Mouse (Mus musculus): Measurements from ENCODE around the gene Cadm4. TPM values are rescaled to one million over a fixed set of nuclear protein-coding genes. Genes with fewer than 3 reads are reported as not detected.
"Not testable (repeated sequence)": the region's sequence is repeated elsewhere in the genome, so short reads cannot be mapped to it uniquely, and the experiment has no call there.

The Cadm4 gene
- polyA plus RNA-seq, 1 experiment from 2014 or later, result 12.6 TPM

- Histone ChIP-seq H3K4me2 (replicated peaks; ENCODE audit: low read depth, low read length) (peak overlapping the region; percentile 92), H3K36me3 (ENCODE audit: control insufficient read depth, insufficient read depth, low read length) (no peaks in the 10 kb centered on the region)
- 11% methylated on average over 14 of the region's 14 CpGs for WGBS
Observed at GRCm38 (mm10) chr7:24480986-24481473, 793 bp upstream of the Cadm4 start.

GRCm38 (mm10) chr7:24482208-24483020, 591 bp downstream of the Cadm4 start:
- Histone ChIP-seq H3K36me3 (ENCODE audit: control insufficient read depth, insufficient read depth, low read length) (no peaks in the 10 kb centered on the region), H3K4me3 (ENCODE audit: low read depth, low read length) (peak overlapping the region; percentile 80), H3K27me3 (ENCODE audit: control insufficient read depth, insufficient read depth, low read length) (no peaks in the 10 kb centered on the region; the same call in 1 of the 2 replicates), H3K4me1 (replicated peaks; ENCODE audit: control insufficient read depth, insufficient read depth, low read length) (peaks cover 6% of the 10 kb centered on the region; the same call in 1 of the 2 replicates), H3K9me3 (ENCODE audit: control insufficient read depth, low read length) (no peaks in the 10 kb centered on the region), H3K27ac (ENCODE audit: low read depth, low read length) (peak overlapping the region; percentile 79), H3K4me2 (replicated peaks; ENCODE audit: low read depth, low read length) (peak overlapping the region; percentile 92), H3K9ac (ENCODE audit: low read depth, low read length) (peak overlapping the region; percentile 94)
- peak; percentile 61 for ATAC-seq (ENCODE audit: low FRiP score)
- peak; percentile 54 for DNase-seq (ENCODE audit: low spot score)
- 1% methylated on average over 27 of the region's 38 CpGs for WGBS

More at GRCm38 (mm10) chr7:24480986-24481473, 793 bp upstream of the Cadm4 start:
- Histone ChIP-seq H3K27me3 (ENCODE audit: control insufficient read depth, insufficient read depth, low read length) (no peaks in the 10 kb centered on the region; the same call in 1 of the 2 replicates), H3K4me3 (ENCODE audit: low read depth, low read length) (peak overlapping the region; percentile 80), H3K27ac (ENCODE audit: low read depth, low read length) (no peak overlapping the region), H3K9ac (ENCODE audit: low read depth, low read length) (peak overlapping the region; percentile 94), H3K4me1 (replicated peaks; ENCODE audit: control insufficient read depth, insufficient read depth, low read length) (no peaks in the 10 kb centered on the region; the same call in 1 of the 2 replicates), H3K9me3 (ENCODE audit: control insufficient read depth, low read length) (no peaks in the 10 kb centered on the region)
- ATAC-seq (ENCODE audit: low FRiP score), result 0 out of 2 replicates have a peak, but pooled peaks have one; percentile 1
- DNase-seq (ENCODE audit: low spot score), result no peak

GRCm38 (mm10) chr7:24483291-24483690, 1.5 kb downstream of the Cadm4 start:
- H3K4me1 ChIP-seq (replicated peaks; ENCODE audit: control insufficient read depth, insufficient read depth, low read length); H3K9me3 ChIP-seq (ENCODE audit: control insufficient read depth, low read length); H3K27me3 ChIP-seq (ENCODE audit: control insufficient read depth, insufficient read depth, low read length); DNase-seq (ENCODE audit: low spot score); H3K36me3 ChIP-seq (ENCODE audit: control insufficient read depth, insufficient read depth, low read length); H3K9ac ChIP-seq (ENCODE audit: low read depth, low read length); H3K27ac ChIP-seq (ENCODE audit: low read depth, low read length); ATAC-seq (ENCODE audit: low FRiP score): not testable (repeated sequence)
- H3K4me2 ChIP-seq (replicated peaks; ENCODE audit: low read depth, low read length), result peak overlapping the region; percentile 92
- peak overlapping the region; percentile 80 for H3K4me3 ChIP-seq (ENCODE audit: low read depth, low read length)
- WGBS, result 54% methylated on average over 6 of the region's 6 CpGs

GRCm38 (mm10) chr7:24485481-24485880, 3.7 kb downstream of the Cadm4 start:
- Histone ChIP-seq H3K27ac (ENCODE audit: low read depth, low read length) (no peak overlapping the region), H3K4me1 (replicated peaks; ENCODE audit: control insufficient read depth, insufficient read depth, low read length) (peaks cover 6% of the 10 kb centered on the region; the same call in 1 of the 2 replicates), H3K9me3 (ENCODE audit: control insufficient read depth, low read length) (no peaks in the 10 kb centered on the region), H3K27me3 (ENCODE audit: control insufficient read depth, insufficient read depth, low read length) (no peaks in the 10 kb centered on the region), H3K36me3 (ENCODE audit: control insufficient read depth, insufficient read depth, low read length) (peaks cover 5% of the 10 kb centered on the region; the same call in 1 of the 2 replicates), H3K4me2 (replicated peaks; ENCODE audit: low read depth, low read length) (no peak overlapping the region; the same call in 1 of the 2 replicates), H3K9ac (ENCODE audit: low read depth, low read length) (no peak overlapping the region), H3K4me3 (ENCODE audit: low read depth, low read length) (no peak overlapping the region)
- ATAC-seq (ENCODE audit: low FRiP score) (no peak), DNase-seq (ENCODE audit: low spot score) (no peak)
- WGBS, result 76% methylated on average over 9 of the region's 9 CpGs

- H3K36me3 ChIP-seq (ENCODE audit: control insufficient read depth, insufficient read depth, low read length), result peaks cover 5% of the 10 kb centered on the region; the same call in 1 of the 2 replicates
- peak; percentile 58 for ATAC-seq (ENCODE audit: low FRiP score)
- 46% methylated on average over 9 of the region's 9 CpGs for WGBS
- peak overlapping the region; percentile 43; the same call in 1 of the 2 replicates for H3K9ac ChIP-seq (ENCODE audit: low read depth, low read length)
- H3K27me3 ChIP-seq (ENCODE audit: control insufficient read depth, insufficient read depth, low read length), result no peaks in the 10 kb centered on the region
- peak overlapping the region; percentile 48 for H3K27ac ChIP-seq (ENCODE audit: low read depth, low read length)
- 0 out of 2 replicates have a peak, but pooled peaks cover 6% of the 10 kb centered on the region for H3K4me1 ChIP-seq (replicated peaks; ENCODE audit: control insufficient read depth, insufficient read depth, low read length)
- peak overlapping the region; percentile 13 for H3K4me2 ChIP-seq (replicated peaks; ENCODE audit: low read depth, low read length)
- 0 out of 2 replicates have a peak overlapping the region, but pooled peaks have one; percentile 11 for H3K4me3 ChIP-seq (ENCODE audit: low read depth, low read length)
- DNase-seq (ENCODE audit: low spot score), result no peak
- H3K9me3 ChIP-seq (ENCODE audit: control insufficient read depth, low read length), result no peaks in the 10 kb centered on the region
Observed at GRCm38 (mm10) chr7:24486654-24487130, 4.9 kb downstream of the Cadm4 start.

GRCm38 (mm10) chr7:24487403-24487802, 5.6 kb downstream of the Cadm4 start:
- Histone ChIP-seq H3K36me3 (ENCODE audit: control insufficient read depth, insufficient read depth, low read length) (peaks cover 5% of the 10 kb centered on the region; the same call in 1 of the 2 replicates), H3K4me2 (replicated peaks; ENCODE audit: low read depth, low read length) (no peak overlapping the region), H3K4me1 (replicated peaks; ENCODE audit: control insufficient read depth, insufficient read depth, low read length) (0 out of 2 replicates have a peak, but pooled peaks cover 6% of the 10 kb centered on the region), H3K9me3 (ENCODE audit: control insufficient read depth, low read length) (no peaks in the 10 kb centered on the region), H3K4me3 (ENCODE audit: low read depth, low read length) (no peak overlapping the region), H3K27me3 (ENCODE audit: control insufficient read depth, insufficient read depth, low read length) (no peaks in the 10 kb centered on the region), H3K9ac (ENCODE audit: low read depth, low read length) (0 out of 2 replicates have a peak overlapping the region, but pooled peaks have one; percentile 43), H3K27ac (ENCODE audit: low read depth, low read length) (0 out of 2 replicates have a peak overlapping the region, but pooled peaks have one; percentile 39)
- DNase-seq (ENCODE audit: low spot score), result no peak
- 30% methylated on average over 1 of the region's 3 CpGs for WGBS
- ATAC-seq (ENCODE audit: low FRiP score), result peak; percentile 21; the same call in 1 of the 2 replicates

GRCm38 (mm10) chr7:24488303-24488702, 6.5 kb downstream of the Cadm4 start:
- Histone ChIP-seq H3K27me3 (ENCODE audit: control insufficient read depth, insufficient read depth, low read length) (no peaks in the 10 kb centered on the region), H3K4me3 (ENCODE audit: low read depth, low read length) (no peak overlapping the region), H3K9me3 (ENCODE audit: control insufficient read depth, low read length) (no peaks in the 10 kb centered on the region), H3K9ac (ENCODE audit: low read depth, low read length) (no peak overlapping the region), H3K36me3 (ENCODE audit: control insufficient read depth, insufficient read depth, low read length) (peaks cover 5% of the 10 kb centered on the region; the same call in 1 of the 2 replicates), H3K27ac (ENCODE audit: low read depth, low read length) (no peak overlapping the region), H3K4me1 (replicated peaks; ENCODE audit: control insufficient read depth, insufficient read depth, low read length) (0 out of 2 replicates have a peak, but pooled peaks cover 6% of the 10 kb centered on the region), H3K4me2 (replicated peaks; ENCODE audit: low read depth, low read length) (no peak overlapping the region)
- ATAC-seq (ENCODE audit: low FRiP score) (no peak), DNase-seq (ENCODE audit: low spot score) (no peak)
- 83% methylated on average over 8 of the region's 8 CpGs for WGBS

- Histone ChIP-seq H3K9ac (ENCODE audit: low read depth, low read length) (no peak overlapping the region), H3K36me3 (ENCODE audit: control insufficient read depth, insufficient read depth, low read length) (no peaks in the 10 kb centered on the region; the same call in 1 of the 2 replicates)
Observed at GRCm38 (mm10) chr7:24499856-24500577, 18.2 kb downstream of the Cadm4 start.

More at GRCm38 (mm10) chr7:24499856-24500577, 18.2 kb downstream of the Cadm4 start:
- ATAC-seq (ENCODE audit: low FRiP score) (peak; percentile 28; the same call in 1 of the 2 replicates), DNase-seq (ENCODE audit: low spot score) (peak; percentile 57)
- H3K27me3 ChIP-seq (ENCODE audit: control insufficient read depth, insufficient read depth, low read length), result peaks cover 9% of the 10 kb centered on the region; the same call in 1 of the 2 replicates
- no peaks in the 10 kb centered on the region for H3K9me3 ChIP-seq (ENCODE audit: control insufficient read depth, low read length)
- H3K4me2 ChIP-seq (replicated peaks; ENCODE audit: low read depth, low read length), result peak overlapping the region; percentile 28
- 14% methylated on average over 41 of the region's 43 CpGs for WGBS
- peaks cover 6% of the 10 kb centered on the region; the same call in 1 of the 2 replicates for H3K4me1 ChIP-seq (replicated peaks; ENCODE audit: control insufficient read depth, insufficient read depth, low read length)
- H3K4me3 ChIP-seq (ENCODE audit: low read depth, low read length), result peak overlapping the region; percentile 8; the same call in 1 of the 2 replicates
- no peak overlapping the region for H3K27ac ChIP-seq (ENCODE audit: low read depth, low read length)
